Mouse (Mus musculus) spleen, postnatal 14 days (tissue): ENCODE data around the gene Coro1a.
"Not testable (repeated sequence)": the region's sequence is repeated elsewhere in the genome, so short reads cannot be mapped to it uniquely, and the experiment has no call there.

Experiments
- DNase-seq, 2 experiments: peaks; one replicate each; pipeline ENCODE4 v3.0.0; 2021 to 2022; ENCODE audit warnings: low spot score in 2 of 2

Coro1a gene

GRCm38 (mm10) chr7:126689021-126689420, 18.6 kb downstream of the Coro1a start:
- no peak for DNase-seq

GRCm38 (mm10) chr7:126688156-126688555, 19.4 kb downstream of the Coro1a start:
- DNase-seq = not testable (repeated sequence)

- DNase-seq = no peak
Measured at GRCm38 (mm10) chr7:126681221-126681620, 26.4 kb downstream of the Coro1a start.

- no peak for DNase-seq
Measured at GRCm38 (mm10) chr7:126679683-126680082, 27.9 kb downstream of the Coro1a start.

GRCm38 (mm10) chr7:126678545-126679341, 28.8 kb downstream of the Coro1a start:
- no peak for DNase-seq

- no peak for DNase-seq
Measured at GRCm38 (mm10) chr7:126676631-126677220, 30.9 kb downstream of the Coro1a start.

GRCm38 (mm10) chr7:126676207-126676606, 31.4 kb downstream of the Coro1a start, which contains the start of gene Sult1a1:
Gene Sult1a1 (minus strand): TSS chr7:126676432.
- no peak for DNase-seq

- DNase-seq = no peak
Measured at GRCm38 (mm10) chr7:126675104-126675503, 32.5 kb downstream of the Coro1a start.

GRCm38 (mm10) chr7:126672111-126672510, 35.5 kb downstream of the Coro1a start:
- DNase-seq = no peak

- DNase-seq = no peak
Measured at GRCm38 (mm10) chr7:126670152-126670551, 37.4 kb downstream of the Coro1a start.

GRCm38 (mm10) chr7:126668452-126668851, 39.1 kb downstream of the Coro1a start:
- no peak for DNase-seq

- no peak for DNase-seq
Measured at GRCm38 (mm10) chr7:126667495-126668090, 40.0 kb downstream of the Coro1a start.

- no peak for DNase-seq
Measured at GRCm38 (mm10) chr7:126665269-126665668, 42.3 kb downstream of the Coro1a start.

- no peak for DNase-seq
Measured at GRCm38 (mm10) chr7:126663646-126664045, 43.9 kb downstream of the Coro1a start.

GRCm38 (mm10) chr7:126659771-126660170, 47.8 kb downstream of the Coro1a start:
- DNase-seq = no peak

- no peak for DNase-seq
Measured at GRCm38 (mm10) chr7:126657522-126657921, 50.1 kb downstream of the Coro1a start.

- DNase-seq = peak in 1 of 2 experiments; percentile 5
Measured at GRCm38 (mm10) chr7:126655695-126656094, 51.9 kb downstream of the Coro1a start.

GRCm38 (mm10) chr7:126653991-126654390, 53.6 kb downstream of the Coro1a start:
- no peak for DNase-seq

- no peak for DNase-seq
Measured at GRCm38 (mm10) chr7:126650852-126651251, 56.7 kb downstream of the Coro1a start.
